In genomic region chr2:24311302-24312001, GRCm38 (mm10) we compare ENCODE assay signal across 13 mouse cellular contexts. TPM values are rescaled to one million over a fixed set of nuclear protein-coding genes. Genes with fewer than 3 reads are reported as not detected.
DNase-seq lines count a peak whose midpoint lies in the region; ATAC-seq and TF ChIP-seq lines count a peak whose summit lies in the region.
"Had no signal": no experiment of that assay in that cellular context is flagged by ENCODE, and none has a peak within 500 bp of the region (broad histone marks: within the 10 kb centered on the region; RNA-seq: fewer than 3 reads in every experiment).

No protein-coding gene starts in this region.

- no peak for ATAC-seq in kidney, postnatal 0 days (replicated peaks; ENCODE audit: low FRiP score, low read depth)
- peak; percentile 91 for ATAC-seq in granulocyte monocyte progenitor cell, adult 5-6 weeks (replicated peaks; ENCODE audit: poor library complexity, severe bottlenecking)
- ATAC-seq in forebrain, embryonic 13.5 days: no peak

- H3K9ac ChIP-seq in kidney, postnatal 0 days (ENCODE audit: low read depth, low read length): no peak overlapping the region
- H3K9ac ChIP-seq in forebrain, embryonic 13.5 days: no peak overlapping the region
- H3K9ac ChIP-seq: hindbrain, embryonic 15.5 days had no signal

- peak; percentile 39 for DNase-seq in kidney, postnatal 0 days (ENCODE audit: low spot score)
- no peak for DNase-seq in kidney, adult 9 months
- DNase-seq in lung, postnatal 14 days: peak; percentile 17
- DNase-seq in spleen, postnatal 36 days (ENCODE audit: low spot score in 2 of 2): peak; percentile 81 to 84
- DNase-seq in urinary bladder, postnatal 10 days (ENCODE audit: low spot score): no peak
- DNase-seq in left cerebral cortex, adult 8-10 months (ENCODE audit: low spot score in 2 of 2): no peak
- DNase-seq: cerebellum, adult 9-10 months; midbrain, embryonic 14.5 days had no signal

- WGBS in kidney, postnatal 0 days: 46% methylated on average over 6 of the region's 6 CpGs
- 82% methylated on average over 6 of the region's 6 CpGs for WGBS in forebrain, embryonic 13.5 days

- H3K36me3 ChIP-seq in kidney, postnatal 0 days (ENCODE audit: insufficient read depth, low read length): no peaks in the 10 kb centered on the region
- no peaks in the 10 kb centered on the region for H3K36me3 ChIP-seq in forebrain, embryonic 13.5 days (ENCODE audit: poor library complexity, severe bottlenecking)
- H3K36me3 ChIP-seq: hindbrain, embryonic 15.5 days had no signal

- H3K27me3 ChIP-seq in kidney, postnatal 0 days (ENCODE audit: insufficient read depth, low read length): no peaks in the 10 kb centered on the region
- H3K27me3 ChIP-seq in forebrain, embryonic 13.5 days: no peaks in the 10 kb centered on the region
- H3K27me3 ChIP-seq: hindbrain, embryonic 15.5 days had no signal

- no peak overlapping the region for H3K4me3 ChIP-seq in kidney, postnatal 0 days (replicated peaks; ENCODE audit: low read depth, low read length)
- H3K4me3 ChIP-seq in forebrain, embryonic 13.5 days: no peak overlapping the region
- H3K4me3 ChIP-seq: hindbrain, embryonic 15.5 days had no signal

- H3K4me2 ChIP-seq in kidney, postnatal 0 days (ENCODE audit: low read length): no peak overlapping the region
- no peak overlapping the region for H3K4me2 ChIP-seq in forebrain, embryonic 13.5 days
- H3K4me2 ChIP-seq: hindbrain, embryonic 15.5 days had no signal

- no peak overlapping the region for H3K27ac ChIP-seq in kidney, postnatal 0 days
- no peak overlapping the region for H3K27ac ChIP-seq in forebrain, embryonic 13.5 days
- H3K27ac ChIP-seq: hindbrain, embryonic 15.5 days had no signal

- no peak for TF ChIP-seq CTCF in kidney, postnatal 0 days (IDR thresholded peaks at IDR 0.05; ENCODE audit: low read depth)

- H3K9me3 ChIP-seq in kidney, postnatal 0 days (replicated peaks; ENCODE audit: low read length): no peaks in the 10 kb centered on the region
- H3K9me3 ChIP-seq in forebrain, embryonic 13.5 days (replicated peaks): no peaks in the 10 kb centered on the region
- H3K9me3 ChIP-seq: hindbrain, embryonic 15.5 days had no signal

- no peaks in the 10 kb centered on the region for H3K4me1 ChIP-seq in kidney, postnatal 0 days (replicated peaks; ENCODE audit: insufficient read depth, low read length)
- H3K4me1 ChIP-seq in forebrain, embryonic 13.5 days: no peaks in the 10 kb centered on the region
- H3K4me1 ChIP-seq: hindbrain, embryonic 15.5 days had no signal

RNA-seq across cellular contexts. Expression of gene Il1f10, which starts 20.5 kb away (rescaled TPM):
- not detected in 2 replicates for polyA plus RNA-seq in kidney, postnatal 0 days (2015; fragmentation: Nextera tagmentation; extraction: Ambion mirVana)
- total RNA-seq in granulocyte monocyte progenitor cell, adult 5-6 weeks (2014; fragmentation: Nextera tagmentation): not detected in 2 replicates
- total RNA-seq in granulocyte monocyte progenitor cell, adult 5-6 weeks (2017): not detected in 2 replicates
- not detected in 2 replicates for polyA plus RNA-seq in forebrain, embryonic 13.5 days (2015; fragmentation: Nextera tagmentation; extraction: Ambion mirVana)
- total RNA-seq in left cerebral cortex, adult 8-10 months (2022): not detected
- total RNA-seq: left cerebral cortex, postnatal 14 days had no signal
- polyA plus RNA-seq: gonadal fat pad, adult 2 months; hindbrain, embryonic 15.5 days; midbrain, embryonic 14.5 days had no signal

RNA-seq across cellular contexts. Expression of gene Il1rn, which starts 25.2 kb away (rescaled TPM):
- polyA plus RNA-seq in kidney, postnatal 0 days (2015; fragmentation: Nextera tagmentation; extraction: Ambion mirVana): 0.92 TPM in 2 replicates
- 4.2 TPM in 1 of 2 replicates, not detected in the other for total RNA-seq in granulocyte monocyte progenitor cell, adult 5-6 weeks (2014; fragmentation: Nextera tagmentation)
- 0.43 and 1.0 TPM in 2 replicates for total RNA-seq in granulocyte monocyte progenitor cell, adult 5-6 weeks (2017)
- polyA plus RNA-seq in forebrain, embryonic 13.5 days (2015; fragmentation: Nextera tagmentation; extraction: Ambion mirVana): not detected in 2 replicates
- total RNA-seq in left cerebral cortex, adult 8-10 months (2022): not detected
- total RNA-seq: left cerebral cortex, postnatal 14 days had no signal
- polyA plus RNA-seq: hindbrain, embryonic 15.5 days had no signal

RNA-seq across cellular contexts. Expression of gene Il1f5, which starts 34.7 kb away (rescaled TPM):
- 0.45 TPM in 2 replicates for polyA plus RNA-seq in kidney, postnatal 0 days (2015; fragmentation: Nextera tagmentation; extraction: Ambion mirVana)
- not detected in 2 replicates for total RNA-seq in granulocyte monocyte progenitor cell, adult 5-6 weeks (2014; fragmentation: Nextera tagmentation)
- not detected in 2 replicates for total RNA-seq in granulocyte monocyte progenitor cell, adult 5-6 weeks (2017)
- polyA plus RNA-seq in forebrain, embryonic 13.5 days (2015; fragmentation: Nextera tagmentation; extraction: Ambion mirVana): not detected in 2 replicates
- total RNA-seq in left cerebral cortex, adult 8-10 months (2022): under 1 TPM in 2 of 4 experiments, not detected in 2; 0.13 to 0.19 TPM
- polyA plus RNA-seq: hindbrain, embryonic 15.5 days; midbrain, embryonic 14.5 days had no signal

RNA-seq across cellular contexts. Expression of gene Psd4, which starts 55.9 kb away (rescaled TPM):
- polyA plus RNA-seq in kidney, postnatal 0 days (2015; fragmentation: Nextera tagmentation; extraction: Ambion mirVana): 2.2 and 2.3 TPM in 2 replicates
- 76.9 and 91.0 TPM in 2 replicates for total RNA-seq in granulocyte monocyte progenitor cell, adult 5-6 weeks (2014; fragmentation: Nextera tagmentation)
- 62.4 and 64.6 TPM in 2 replicates for total RNA-seq in granulocyte monocyte progenitor cell, adult 5-6 weeks (2017)
- polyA plus RNA-seq in forebrain, embryonic 13.5 days (2015; fragmentation: Nextera tagmentation; extraction: Ambion mirVana): 0.23 and 0.40 TPM in 2 replicates
- total RNA-seq in left cerebral cortex, adult 8-10 months (2022): 1 to 10 TPM in 3 of 4 experiments, under 1 TPM in 1; 0.95 to 3.3 (median 1.8) TPM

Comparison
In these comparisons a context has a peak if more than half of its experiments do, and no peak if none do; other contexts are left out.
1. DNase-seq: peak in kidney, postnatal 0 days (single experiment), lung, postnatal 14 days (single experiment) and spleen, postnatal 36 days (2 of 2); none in kidney, adult 9 months (single experiment), urinary bladder, postnatal 10 days (single experiment) and left cerebral cortex, adult 8-10 months (0 of 2).